Mouse (Mus musculus): ENCODE results near the gene Pgm5. TPM values are rescaled to one million over a fixed set of nuclear protein-coding genes. Genes with fewer than 3 reads are reported as not detected.

The Pgm5 gene
- polyA plus RNA-seq, 1 experiment from 2014 or later: 5.2 TPM

DNA sequence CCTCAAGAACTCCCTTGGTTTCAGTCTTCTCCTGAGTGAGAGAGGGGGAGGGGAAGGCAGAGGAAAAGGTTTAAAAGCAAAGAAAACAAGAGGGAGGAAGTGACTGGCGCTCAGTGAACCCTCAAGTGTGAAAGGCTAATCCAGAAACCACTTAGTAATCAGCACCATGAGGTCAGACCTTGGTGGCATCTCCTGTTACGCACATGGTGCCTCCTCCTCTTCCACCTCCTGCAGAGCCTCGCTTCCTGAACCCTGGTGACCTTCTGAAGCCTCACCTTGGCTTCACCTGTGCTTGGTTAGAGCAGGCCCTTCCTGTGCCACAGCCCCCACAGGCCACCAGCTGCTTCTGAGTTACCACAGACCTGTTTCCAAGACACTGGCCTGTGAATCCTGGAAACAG is 190.1 kb downstream of the Pgm5 start:
- no peak overlapping the region for H3K4me2 ChIP-seq (ENCODE audit: low read depth, low read length)
- no peaks in the 10 kb centered on the region for H3K27me3 ChIP-seq (ENCODE audit: control insufficient read depth, insufficient read depth, low read length)
- no peak for ATAC-seq (replicated peaks; ENCODE audit: extremely low read depth, insufficient read depth, low FRiP score)
- H3K9me3 ChIP-seq (replicated peaks; ENCODE audit: control insufficient read depth, low read length): no peaks in the 10 kb centered on the region
- no peak overlapping the region for H3K9ac ChIP-seq (ENCODE audit: low read length)
- H3K4me3 ChIP-seq (ENCODE audit: low read length): no peak overlapping the region
- peak overlapping the region; percentile 2; the same call in 1 of the 2 replicates for H3K27ac ChIP-seq (ENCODE audit: low read length)
- H3K4me1 ChIP-seq (ENCODE audit: control insufficient read depth, insufficient read depth, low read length): peaks cover 14% of the 10 kb centered on the region
- H3K36me3 ChIP-seq (ENCODE audit: control insufficient read depth, insufficient read depth): no peaks in the 10 kb centered on the region
- WGBS: 48% methylated on average over 3 of the region's 3 CpGs

DNA sequence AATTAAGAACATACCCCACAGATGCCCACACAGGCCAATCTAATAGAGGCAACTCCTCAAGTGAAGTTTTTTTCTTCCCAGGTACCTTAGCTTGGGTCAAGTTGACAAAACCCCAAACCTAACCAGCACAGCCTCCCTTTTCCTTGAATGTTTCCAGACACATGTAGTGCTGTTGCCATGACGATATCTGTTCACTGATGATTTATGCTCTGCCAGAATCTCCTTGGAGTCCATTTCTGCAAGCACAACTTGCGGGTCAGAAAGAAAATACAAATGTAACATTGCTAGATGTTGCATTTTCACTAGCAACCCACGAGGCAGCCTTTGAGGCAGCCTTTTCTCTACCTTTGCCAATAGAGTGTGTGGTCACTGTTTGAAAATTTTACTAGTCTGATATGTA is 194.1 kb downstream of the Pgm5 start:
- Histone ChIP-seq H3K9ac (ENCODE audit: low read length) (no peak overlapping the region), H3K27me3 (ENCODE audit: control insufficient read depth, insufficient read depth, low read length) (no peaks in the 10 kb centered on the region), H3K4me3 (ENCODE audit: low read length) (no peak overlapping the region), H3K9me3 (replicated peaks; ENCODE audit: control insufficient read depth, low read length) (no peaks in the 10 kb centered on the region), H3K36me3 (ENCODE audit: control insufficient read depth, insufficient read depth) (no peaks in the 10 kb centered on the region), H3K4me2 (ENCODE audit: low read depth, low read length) (no peak overlapping the region), H3K4me1 (ENCODE audit: control insufficient read depth, insufficient read depth, low read length) (peaks cover 8% of the 10 kb centered on the region), H3K27ac (ENCODE audit: low read length) (no peak overlapping the region)
- WGBS: 86% methylated on average over 3 of the region's 3 CpGs
- ATAC-seq (replicated peaks; ENCODE audit: extremely low read depth, insufficient read depth, low FRiP score): no peak

DNA sequence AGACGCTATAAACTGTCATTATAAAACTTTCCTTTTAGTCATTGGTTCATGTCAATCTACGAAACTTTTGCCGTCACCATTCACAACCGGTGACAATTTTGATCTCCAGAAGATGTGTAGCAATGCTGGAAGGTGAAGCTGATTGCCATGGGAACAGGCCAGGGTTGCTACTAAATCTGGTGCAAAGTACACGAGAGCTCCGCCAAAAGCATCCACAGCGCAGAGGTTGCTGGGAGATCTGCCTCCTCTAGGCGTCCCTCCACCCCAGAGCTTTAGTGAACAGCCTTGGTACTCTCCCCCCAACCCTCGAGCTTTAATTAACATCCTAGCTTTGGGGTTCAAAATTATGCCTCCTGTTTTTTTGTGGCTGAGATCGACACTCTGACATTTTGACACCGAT is 195.9 kb downstream of the Pgm5 start:
- Histone ChIP-seq H3K27me3 (ENCODE audit: control insufficient read depth, insufficient read depth, low read length) (no peaks in the 10 kb centered on the region), H3K4me2 (ENCODE audit: low read depth, low read length) (no peak overlapping the region), H3K9me3 (replicated peaks; ENCODE audit: control insufficient read depth, low read length) (no peaks in the 10 kb centered on the region), H3K9ac (ENCODE audit: low read length) (no peak overlapping the region), H3K4me1 (ENCODE audit: control insufficient read depth, insufficient read depth, low read length) (no peaks in the 10 kb centered on the region), H3K36me3 (ENCODE audit: control insufficient read depth, insufficient read depth) (no peaks in the 10 kb centered on the region), H3K4me3 (ENCODE audit: low read length) (no peak overlapping the region), H3K27ac (ENCODE audit: low read length) (no peak overlapping the region)
- no peak for ATAC-seq (replicated peaks; ENCODE audit: extremely low read depth, insufficient read depth, low FRiP score)
- 72% methylated on average over 11 of the region's 11 CpGs for WGBS

DNA sequence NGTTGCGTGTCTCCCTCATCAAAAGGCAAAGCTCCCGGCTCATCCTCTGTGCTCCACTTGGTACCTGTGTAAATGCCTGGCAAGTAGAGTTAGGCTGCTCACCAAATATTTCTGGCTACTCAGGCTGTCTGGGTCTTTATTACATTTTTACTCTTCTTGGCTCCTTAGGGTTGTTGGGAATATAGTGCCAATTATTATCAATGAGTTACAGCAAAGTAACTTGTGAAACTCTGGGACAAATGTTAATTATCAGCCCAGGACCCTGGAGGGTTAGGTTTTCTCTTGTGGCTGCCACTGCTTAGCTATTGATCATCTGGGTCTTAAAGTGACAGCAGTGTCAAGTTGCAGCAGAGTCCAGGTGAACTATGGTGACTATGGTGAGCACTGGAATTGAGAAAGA is 199.3 kb downstream of the Pgm5 start:
- Histone ChIP-seq H3K27me3 (ENCODE audit: control insufficient read depth, insufficient read depth, low read length) (no peaks in the 10 kb centered on the region), H3K27ac (ENCODE audit: low read length) (no peak overlapping the region), H3K9ac (ENCODE audit: low read length) (no peak overlapping the region), H3K4me3 (ENCODE audit: low read length) (no peak overlapping the region), H3K4me1 (ENCODE audit: control insufficient read depth, insufficient read depth, low read length) (no peaks in the 10 kb centered on the region), H3K36me3 (ENCODE audit: control insufficient read depth, insufficient read depth) (no peaks in the 10 kb centered on the region), H3K9me3 (replicated peaks; ENCODE audit: control insufficient read depth, low read length) (no peaks in the 10 kb centered on the region), H3K4me2 (ENCODE audit: low read depth, low read length) (no peak overlapping the region)
- ATAC-seq (replicated peaks; ENCODE audit: extremely low read depth, insufficient read depth, low FRiP score): no peak
- 93% methylated on average over 2 of the region's 2 CpGs for WGBS

DNA sequence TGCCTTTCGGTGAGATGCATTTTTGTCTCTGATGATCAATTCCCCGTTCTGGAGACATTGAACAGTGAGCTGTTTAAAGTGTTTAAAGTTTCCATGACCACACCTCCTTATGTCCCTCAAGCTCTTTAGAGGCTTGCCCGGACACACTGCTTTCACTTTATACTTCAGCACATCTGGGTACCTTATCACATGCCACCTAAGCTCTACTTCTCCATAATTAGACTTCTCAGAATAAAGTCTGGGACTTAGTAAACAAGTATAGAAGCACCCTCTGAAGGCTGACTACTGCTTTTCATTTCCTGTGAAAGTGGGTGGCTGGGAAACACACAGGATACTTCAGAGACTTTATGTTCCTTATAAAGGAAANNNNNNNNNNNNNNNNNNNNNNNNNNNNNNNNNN is 204.7 kb downstream of the Pgm5 start:
- Histone ChIP-seq H3K27me3 (ENCODE audit: control insufficient read depth, insufficient read depth, low read length) (no peaks in the 10 kb centered on the region), H3K9ac (ENCODE audit: low read length) (no peak overlapping the region), H3K9me3 (replicated peaks; ENCODE audit: control insufficient read depth, low read length) (no peaks in the 10 kb centered on the region), H3K4me3 (ENCODE audit: low read length) (no peak overlapping the region), H3K4me2 (ENCODE audit: low read depth, low read length) (peak overlapping the region; percentile 1; the same call in 1 of the 2 replicates), H3K4me1 (ENCODE audit: control insufficient read depth, insufficient read depth, low read length) (peaks cover 19% of the 10 kb centered on the region), H3K27ac (ENCODE audit: low read length) (no peak overlapping the region), H3K36me3 (ENCODE audit: control insufficient read depth, insufficient read depth) (no peaks in the 10 kb centered on the region)
- 40% methylated on average over 3 of the region's 3 CpGs for WGBS
- ATAC-seq (replicated peaks; ENCODE audit: extremely low read depth, insufficient read depth, low FRiP score): no peak

DNA sequence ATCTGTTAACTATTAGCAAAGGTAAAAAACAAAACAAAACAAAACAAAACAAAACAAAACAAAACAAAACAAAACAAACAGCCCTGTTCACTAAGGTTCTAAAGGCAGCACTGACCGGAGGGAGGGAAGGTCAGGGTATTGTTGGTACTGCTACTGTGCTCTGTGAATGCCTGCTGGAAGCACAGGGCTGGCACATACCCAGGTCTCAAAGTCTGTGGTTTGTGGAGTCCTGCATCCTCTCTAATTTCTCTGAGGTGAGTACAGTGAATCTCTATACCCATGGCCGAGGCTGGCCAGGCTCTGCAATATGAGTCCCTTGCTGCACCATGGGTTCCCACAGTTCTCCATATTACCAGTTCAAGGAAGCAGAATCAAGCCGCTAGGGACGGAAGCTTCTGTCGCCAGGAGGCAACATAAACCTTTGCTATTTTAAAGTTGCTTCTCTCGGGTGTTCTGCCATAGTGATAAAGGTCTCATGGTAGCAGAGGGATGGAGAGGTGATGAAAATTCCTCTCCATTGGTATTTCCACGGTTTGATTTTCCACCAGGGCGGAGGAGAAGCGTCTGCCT is 208.3 kb downstream of the Pgm5 start:
- Histone ChIP-seq H3K27ac (ENCODE audit: low read length) (peak overlapping the region; percentile 39; the same call in 1 of the 2 replicates), H3K4me1 (ENCODE audit: control insufficient read depth, insufficient read depth, low read length) (peaks cover 19% of the 10 kb centered on the region), H3K9ac (ENCODE audit: low read length) (no peak overlapping the region), H3K4me2 (ENCODE audit: low read depth, low read length) (peak overlapping the region; percentile 43), H3K36me3 (ENCODE audit: control insufficient read depth, insufficient read depth) (no peaks in the 10 kb centered on the region), H3K4me3 (ENCODE audit: low read length) (no peak overlapping the region), H3K27me3 (ENCODE audit: control insufficient read depth, insufficient read depth, low read length) (no peaks in the 10 kb centered on the region), H3K9me3 (replicated peaks; ENCODE audit: control insufficient read depth, low read length) (no peaks in the 10 kb centered on the region)
- no peak for ATAC-seq (replicated peaks; ENCODE audit: extremely low read depth, insufficient read depth, low FRiP score)
- 44% methylated on average over 9 of the region's 9 CpGs for WGBS

DNA sequence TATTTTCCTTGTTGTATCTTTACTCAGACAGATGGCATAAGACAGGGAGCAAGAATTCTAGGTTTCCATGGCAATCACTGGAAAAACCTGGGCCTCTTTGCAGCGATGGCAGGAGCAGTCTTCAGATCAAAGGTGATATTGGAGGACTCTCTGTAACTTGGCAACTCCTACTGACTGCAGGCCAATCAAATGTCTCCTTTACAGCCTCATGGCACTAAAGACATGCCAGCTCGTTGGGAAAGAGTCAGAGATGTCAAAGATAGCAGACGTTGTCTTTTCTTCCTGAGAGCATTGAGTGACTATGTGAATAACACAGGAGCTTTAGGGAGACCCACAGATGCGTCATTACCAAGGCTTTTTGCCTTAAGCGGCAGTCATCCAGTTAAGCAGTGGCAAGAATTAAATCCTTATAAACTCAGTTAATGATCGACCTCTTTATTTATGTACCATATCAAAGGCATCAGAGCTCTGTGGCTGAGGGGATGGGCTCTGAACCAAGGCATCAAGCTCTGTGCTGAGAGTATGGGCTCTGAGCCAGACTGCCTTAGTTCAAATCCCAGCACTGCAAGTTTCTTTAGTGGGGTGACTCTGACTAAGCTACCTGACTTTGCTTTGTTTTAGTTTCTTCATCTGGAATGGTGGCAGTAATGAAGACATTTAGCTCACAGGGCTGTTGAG is 209.2 kb downstream of the Pgm5 start:
- no peak overlapping the region for H3K4me3 ChIP-seq (ENCODE audit: low read length)
- H3K27ac ChIP-seq (ENCODE audit: low read length): no peak overlapping the region
- 59% methylated on average over 6 of the region's 6 CpGs for WGBS

DNA sequence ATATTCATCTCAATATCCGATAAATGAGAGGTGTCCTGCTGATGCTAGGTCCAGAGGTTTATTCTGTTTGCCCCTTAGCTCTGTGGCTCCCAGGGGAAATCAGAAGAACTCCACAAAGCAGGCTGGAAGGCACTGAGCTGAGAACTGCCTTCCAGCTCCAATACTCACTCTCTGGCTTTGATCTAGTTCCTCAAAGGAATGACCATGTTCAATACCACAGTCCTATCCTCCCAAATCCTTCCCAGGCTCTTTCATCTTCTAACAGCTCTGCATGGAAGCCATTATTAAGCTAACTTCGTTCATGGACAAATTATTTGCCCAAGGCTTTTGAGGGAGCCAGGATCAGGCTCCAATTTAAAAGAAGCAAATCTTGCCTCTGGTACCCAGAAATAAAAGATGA is 210.1 kb downstream of the Pgm5 start:
- H3K27ac ChIP-seq (ENCODE audit: low read length): no peak overlapping the region

More for the DNA sequence above, 209.2 kb downstream of the Pgm5 start:
- Histone ChIP-seq H3K4me2 (ENCODE audit: low read depth, low read length) (no peak overlapping the region), H3K27me3 (ENCODE audit: control insufficient read depth, insufficient read depth, low read length) (no peaks in the 10 kb centered on the region), H3K9ac (ENCODE audit: low read length) (no peak overlapping the region), H3K4me1 (ENCODE audit: control insufficient read depth, insufficient read depth, low read length) (peaks cover 19% of the 10 kb centered on the region), H3K9me3 (replicated peaks; ENCODE audit: control insufficient read depth, low read length) (no peaks in the 10 kb centered on the region), H3K36me3 (ENCODE audit: control insufficient read depth, insufficient read depth) (no peaks in the 10 kb centered on the region)
- ATAC-seq (replicated peaks; ENCODE audit: extremely low read depth, insufficient read depth, low FRiP score): no peak

DNA sequence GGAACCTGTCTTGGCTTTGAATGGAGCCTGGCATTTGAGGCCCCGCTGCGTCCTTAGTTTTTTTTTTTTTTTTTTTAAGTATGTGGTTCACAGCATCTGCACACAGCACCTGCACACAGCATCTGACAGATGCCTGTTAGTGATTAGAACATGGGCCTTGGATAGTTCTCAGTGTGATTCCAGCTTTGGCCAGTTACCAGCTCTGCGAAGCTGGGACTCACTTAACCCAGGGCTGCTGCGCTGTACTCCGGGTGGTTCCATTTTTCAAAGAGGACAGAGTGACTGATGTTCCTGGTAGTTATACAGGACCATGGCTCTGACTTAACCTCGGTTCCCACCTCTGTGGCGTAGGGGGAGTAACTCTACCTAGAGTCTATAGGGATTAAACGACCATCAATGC is 211.2 kb downstream of the Pgm5 start:
- Histone ChIP-seq H3K27me3 (ENCODE audit: control insufficient read depth, insufficient read depth, low read length) (no peaks in the 10 kb centered on the region), H3K4me2 (ENCODE audit: low read depth, low read length) (no peak overlapping the region), H3K36me3 (ENCODE audit: control insufficient read depth, insufficient read depth) (no peaks in the 10 kb centered on the region), H3K4me1 (ENCODE audit: control insufficient read depth, insufficient read depth, low read length) (peaks cover 17% of the 10 kb centered on the region), H3K9me3 (replicated peaks; ENCODE audit: control insufficient read depth, low read length) (no peaks in the 10 kb centered on the region), H3K27ac (ENCODE audit: low read length) (no peak overlapping the region), H3K4me3 (ENCODE audit: low read length) (no peak overlapping the region), H3K9ac (ENCODE audit: low read length) (no peak overlapping the region)
- 85% methylated on average over 8 of the region's 8 CpGs for WGBS
- ATAC-seq (replicated peaks; ENCODE audit: extremely low read depth, insufficient read depth, low FRiP score): no peak

More for the DNA sequence above, 210.1 kb downstream of the Pgm5 start:
- H3K9me3 ChIP-seq (replicated peaks; ENCODE audit: control insufficient read depth, low read length): no peaks in the 10 kb centered on the region
- WGBS: 63% methylated on average over 2 of the region's 2 CpGs
- no peak overlapping the region for H3K4me2 ChIP-seq (ENCODE audit: low read depth, low read length)
- no peak overlapping the region for H3K9ac ChIP-seq (ENCODE audit: low read length)
- no peak overlapping the region for H3K4me3 ChIP-seq (ENCODE audit: low read length)
- peaks cover 14% of the 10 kb centered on the region for H3K4me1 ChIP-seq (ENCODE audit: control insufficient read depth, insufficient read depth, low read length)
- ATAC-seq (replicated peaks; ENCODE audit: extremely low read depth, insufficient read depth, low FRiP score): no peak
- no peaks in the 10 kb centered on the region for H3K27me3 ChIP-seq (ENCODE audit: control insufficient read depth, insufficient read depth, low read length)
- H3K36me3 ChIP-seq (ENCODE audit: control insufficient read depth, insufficient read depth): no peaks in the 10 kb centered on the region
